Mouse (Mus musculus): Measurements from ENCODE around the gene Pim3. TPM values are rescaled to one million over a fixed set of nuclear protein-coding genes. Genes with fewer than 3 reads are reported as not detected.

Gene Pim3
- total RNA-seq, 2 experiments from 2014 or later, result 44.6 to 49.3 TPM

- intact Hi-C loops (cut with DNase I), result no loop called here
- no peak for DNase-seq
These were observed 6.0 kb upstream of the Pim3 start for GRCm38 (mm10) chr15:88855896-88856417.

GRCm38 (mm10) chr15:88856613-88857012, 5.4 kb upstream of the Pim3 start:
- DNase-seq, result no peak
- intact Hi-C loops (cut with DNase I), result no loop called here

- no peak for DNase-seq
- intact Hi-C loops (cut with DNase I), result no loop called here
These were observed 4.6 kb upstream of the Pim3 start for GRCm38 (mm10) chr15:88857361-88857760.

- DNase-seq, result peak; percentile 81
- intact Hi-C loops (cut with DNase I), result no loop called here
These were observed 3.8 kb upstream of the Pim3 start for GRCm38 (mm10) chr15:88858141-88858541.

GRCm38 (mm10) chr15:88858707-88859106, 3.3 kb upstream of the Pim3 start:
- intact Hi-C loops (cut with DNase I), result no loop called here
- no peak for DNase-seq

GRCm38 (mm10) chr15:88859206-88859970, 2.6 kb upstream of the Pim3 start:
- no peak for DNase-seq
- intact Hi-C loops (cut with DNase I), result no loop called here

- DNase-seq, result no peak
- intact Hi-C loops (cut with DNase I), result no loop called here
These were observed 1.2 kb upstream of the Pim3 start for GRCm38 (mm10) chr15:88860781-88861180.

- peak; percentile 49 for DNase-seq
- intact Hi-C loops (cut with DNase I), result no loop called here
These were observed 1.1 kb downstream of the Pim3 start for GRCm38 (mm10) chr15:88862881-88863694.

GRCm38 (mm10) chr15:88863695-88864231, 1.8 kb downstream of the Pim3 start:
- intact Hi-C loops (cut with DNase I), result no loop called here
- DNase-seq, result peak; percentile 78

GRCm38 (mm10) chr15:88864270-88865030, 2.5 kb downstream of the Pim3 start:
- DNase-seq, result no peak
- intact Hi-C loops (cut with DNase I), result no loop called here

GRCm38 (mm10) chr15:88865061-88865460, 3.1 kb downstream of the Pim3 start:
- intact Hi-C loops (cut with DNase I), result no loop called here
- DNase-seq, result no peak

GRCm38 (mm10) chr15:88865888-88866695, 4.1 kb downstream of the Pim3 start:
- intact Hi-C loops (cut with DNase I), result no loop called here
- DNase-seq, result no peak

GRCm38 (mm10) chr15:88866934-88867356, 5.0 kb downstream of the Pim3 start:
- intact Hi-C loops (cut with DNase I), result no loop called here
- no peak for DNase-seq

GRCm38 (mm10) chr15:88867368-88868023, 5.5 kb downstream of the Pim3 start:
- intact Hi-C loops (cut with DNase I), result no loop called here
- DNase-seq, result no peak

- no peak for DNase-seq
- intact Hi-C loops (cut with DNase I), result no loop called here
These were observed 6.2 kb downstream of the Pim3 start for GRCm38 (mm10) chr15:88868024-88868742.

GRCm38 (mm10) chr15:88870418-88871185, 8.6 kb downstream of the Pim3 start:
- intact Hi-C loops (cut with DNase I), result loop anchor here (5.0 kb wide), 1 partner anchor 43 kb away; no protein-coding TSS in a partner anchor

GRCm38 (mm10) chr15:88874061-88874460, 12.1 kb downstream of the Pim3 start:
- intact Hi-C loops (cut with DNase I), result loop anchor here (5.0 kb wide), 1 partner anchor 47 kb away; no protein-coding TSS in a partner anchor
- DNase-seq, result no peak

More at GRCm38 (mm10) chr15:88870418-88871185, 8.6 kb downstream of the Pim3 start:
- no peak for DNase-seq

- intact Hi-C loops (cut with DNase I), result loop anchor here (5.0 kb wide), 1 partner anchor 47 kb away; no protein-coding TSS in a partner anchor
- no peak for DNase-seq
These were observed 12.5 kb downstream of the Pim3 start for GRCm38 (mm10) chr15:88874477-88874876.

Measured in left cerebral cortex, postnatal 4 days (tissue).